Mouse (Mus musculus) forebrain, embryonic 15.5 days (tissue): ENCODE data around the gene Cnot8. TPM values are rescaled to one million over a fixed set of nuclear protein-coding genes. Genes with fewer than 3 reads are reported as not detected.

ENCODE experiments used
- ATAC-seq: fragments of 200-750 bp; cut with Nextera tagmentation; replicated peaks from 2 replicates; pipeline ENCODE4 v1.8.0; 2017; ENCODE audit warnings: mild to moderate bottlenecking, moderate TSS enrichment, moderate library complexity
- H3K27ac ChIP-seq: fragments of 300-500 bp; sonication (generic); replicated peaks from 2 replicates; pipeline ENCODE4 v1.5.1; 2015; ENCODE audit warnings: mild to moderate bottlenecking, inconsistent platforms
- H3K27me3 ChIP-seq: fragments of 300-500 bp; sonication (generic); 2 replicates; pipeline ENCODE4 v1.6.1; 2015; ENCODE audit warnings: inconsistent platforms
- H3K36me3 ChIP-seq: fragments of 300-500 bp; sonication (generic); 2 replicates; pipeline ENCODE4 v1.6.1; 2015; ENCODE audit warnings: mild to moderate bottlenecking, inconsistent platforms
- H3K4me1 ChIP-seq: fragments of 300-500 bp; sonication (generic); 2 replicates; pipeline ENCODE4 v1.6.1; 2015; ENCODE audit warnings: inconsistent platforms
- H3K4me2 ChIP-seq: fragments of 300-500 bp; sonication (generic); replicated peaks from 2 replicates; pipeline ENCODE4 v1.6.1; 2015; ENCODE audit warnings: mild to moderate bottlenecking, inconsistent platforms
- H3K4me3 ChIP-seq: fragments of 300-500 bp; sonication (generic); 2 replicates; pipeline ENCODE4 v1.5.1; 2015; ENCODE audit warnings: mild to moderate bottlenecking, inconsistent platforms
- H3K9ac ChIP-seq: fragments of 300-500 bp; sonication (generic); replicated peaks from 2 replicates; pipeline ENCODE4 v1.6.1; 2015; ENCODE audit warnings: mild to moderate bottlenecking, inconsistent platforms
- H3K9me3 ChIP-seq: fragments of 300-500 bp; sonication (generic); 2 replicates; pipeline ENCODE4 v1.6.1; 2016; ENCODE audit warnings: inconsistent platforms
- WGBS: fragments of 180-500 bp; shearing (Covaris S2); methylation state at CpG from one replicate; pipeline ENCODE4 v1.1.7; 2015; ENCODE audit warnings: mixed read lengths; 5-methylcytosine and 5-hydroxymethylcytosine counted together
- polyA plus RNA-seq: library from polyadenylated mRNA; unstranded; fragments of >200 nt; fragmentation: Nextera tagmentation; extraction: Ambion mirVana; gene quantifications from 2 replicates; pipeline ENCODE4 v1.2.1, GENCODE M21; 2015

The Cnot8 gene
- polyA plus RNA-seq, 1 experiment from 2014 or later = 147 TPM

DNA sequence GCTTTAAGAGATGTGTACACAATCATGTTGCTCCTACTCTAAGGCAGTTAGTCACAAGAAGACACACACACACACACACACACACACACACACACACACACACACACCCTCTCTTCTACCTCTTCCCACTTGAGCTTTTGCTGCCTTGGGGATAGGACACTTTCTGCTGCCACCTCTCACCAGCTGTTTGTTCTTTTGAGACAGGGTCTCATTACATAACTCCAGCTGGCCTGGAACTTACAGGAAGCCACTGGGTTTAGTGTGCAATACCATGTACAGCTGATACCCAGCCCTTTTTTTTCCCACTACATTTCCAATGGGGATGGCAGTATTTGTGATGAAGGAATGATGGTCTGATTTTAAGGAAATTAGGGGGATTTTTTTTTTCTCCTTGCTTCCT lies 31.3 kb downstream of the Cnot8 start:
- H3K4me1 ChIP-seq = no peaks in the 10 kb centered on the region
- H3K4me2 ChIP-seq = no peak overlapping the region
- no peaks in the 10 kb centered on the region for H3K27me3 ChIP-seq
- peaks cover 87% of the 10 kb centered on the region for H3K36me3 ChIP-seq
- no peak overlapping the region for H3K27ac ChIP-seq
- no peak overlapping the region for H3K4me3 ChIP-seq
- H3K9ac ChIP-seq = no peak overlapping the region
- no peak for ATAC-seq
- H3K9me3 ChIP-seq = no peaks in the 10 kb centered on the region

DNA sequence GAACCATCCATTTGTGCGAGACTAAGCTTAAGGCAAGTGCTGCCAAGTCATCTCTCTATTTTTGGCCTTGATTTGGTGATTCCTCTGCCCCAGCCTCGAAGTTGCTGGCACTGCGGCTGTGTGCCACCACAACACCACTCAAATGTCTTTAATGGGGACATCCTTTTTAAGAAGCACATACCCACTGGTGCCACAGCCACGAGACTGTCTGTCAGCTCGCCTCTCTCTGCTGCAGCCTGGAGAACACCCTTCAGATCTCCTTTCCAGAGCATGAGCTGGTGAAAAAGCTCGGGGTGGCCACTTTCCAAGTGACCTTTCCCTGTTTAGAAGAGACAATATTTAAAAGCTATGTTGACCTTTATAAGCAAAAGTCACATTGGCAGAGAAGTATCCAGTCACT lies 32.7 kb downstream of the Cnot8 start:
- WGBS = 94% methylated on average over 6 of the region's 6 CpGs
- no peak for ATAC-seq

GRCm38 (mm10) chr11:58138821-58139220 lies 34.9 kb downstream of the Cnot8 start:
- no peak overlapping the region for H3K27ac ChIP-seq
- no peak overlapping the region for H3K4me2 ChIP-seq
- 91% methylated on average over 11 of the region's 11 CpGs for WGBS
- H3K9ac ChIP-seq = no peak overlapping the region
- ATAC-seq = no peak
- no peak overlapping the region for H3K4me3 ChIP-seq
- H3K9me3 ChIP-seq = no peaks in the 10 kb centered on the region
- peaks cover 71% of the 10 kb centered on the region for H3K36me3 ChIP-seq
- no peaks in the 10 kb centered on the region for H3K4me1 ChIP-seq
- no peaks in the 10 kb centered on the region for H3K27me3 ChIP-seq

More for the DNA sequence above, 32.7 kb downstream of the Cnot8 start:
- H3K4me3 ChIP-seq = no peak overlapping the region
- H3K27me3 ChIP-seq = no peaks in the 10 kb centered on the region
- no peak overlapping the region for H3K9ac ChIP-seq
- H3K27ac ChIP-seq = no peak overlapping the region
- H3K4me2 ChIP-seq = no peak overlapping the region
- peaks cover 88% of the 10 kb centered on the region for H3K36me3 ChIP-seq
- no peaks in the 10 kb centered on the region for H3K9me3 ChIP-seq
- no peaks in the 10 kb centered on the region for H3K4me1 ChIP-seq

GRCm38 (mm10) chr11:58139466-58139865 lies 35.5 kb downstream of the Cnot8 start:
- 97% methylated on average over 3 of the region's 3 CpGs for WGBS
- H3K4me3 ChIP-seq = no peak overlapping the region
- no peak overlapping the region for H3K27ac ChIP-seq
- no peak overlapping the region for H3K4me2 ChIP-seq
- H3K27me3 ChIP-seq = no peaks in the 10 kb centered on the region
- H3K4me1 ChIP-seq = no peaks in the 10 kb centered on the region
- H3K9ac ChIP-seq = no peak overlapping the region
- peaks cover 70% of the 10 kb centered on the region for H3K36me3 ChIP-seq
- ATAC-seq = no peak
- H3K9me3 ChIP-seq = no peaks in the 10 kb centered on the region

DNA sequence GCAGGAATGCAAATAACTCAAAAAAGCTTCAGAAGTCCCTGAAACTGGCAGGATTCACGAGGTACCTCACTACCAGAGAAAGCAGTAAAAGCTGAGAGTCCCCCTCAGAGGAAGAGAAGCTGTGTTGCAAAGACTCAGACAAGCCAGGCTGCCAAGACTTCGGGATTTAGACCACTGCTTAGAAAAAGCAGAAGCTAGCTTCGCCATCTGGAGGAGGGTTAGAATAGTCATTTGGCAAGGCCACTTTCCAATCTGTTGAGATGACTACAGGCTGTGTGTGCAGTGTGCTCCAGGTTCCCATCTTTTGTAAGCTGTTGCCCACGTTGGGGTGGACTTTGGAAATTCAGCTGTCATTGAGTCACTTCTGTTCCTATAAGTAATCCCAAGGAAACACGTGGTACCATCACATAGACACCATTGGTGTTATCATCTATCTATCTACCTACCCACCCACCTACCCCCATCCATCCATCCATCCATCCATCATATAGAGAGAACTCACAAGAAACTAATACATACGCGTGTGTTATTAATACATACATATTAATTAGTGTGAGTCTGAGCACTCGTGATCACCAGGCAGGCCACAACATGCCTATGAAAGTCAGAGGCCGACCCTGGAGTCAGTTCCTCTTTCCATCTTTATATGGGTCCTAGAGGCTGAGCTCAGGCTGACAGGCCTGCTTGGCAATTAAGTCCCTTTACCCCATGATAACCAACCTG lies 39.9 kb downstream of the Cnot8 start:
- Histone ChIP-seq H3K4me1 (no peaks in the 10 kb centered on the region), H3K36me3 (peaks cover 70% of the 10 kb centered on the region), H3K27ac (no peak overlapping the region), H3K9ac (no peak overlapping the region), H3K4me3 (no peak overlapping the region), H3K9me3 (no peaks in the 10 kb centered on the region), H3K27me3 (no peaks in the 10 kb centered on the region), H3K4me2 (no peak overlapping the region)
- no peak for ATAC-seq
- WGBS = 89% methylated on average over 9 of the region's 9 CpGs

DNA sequence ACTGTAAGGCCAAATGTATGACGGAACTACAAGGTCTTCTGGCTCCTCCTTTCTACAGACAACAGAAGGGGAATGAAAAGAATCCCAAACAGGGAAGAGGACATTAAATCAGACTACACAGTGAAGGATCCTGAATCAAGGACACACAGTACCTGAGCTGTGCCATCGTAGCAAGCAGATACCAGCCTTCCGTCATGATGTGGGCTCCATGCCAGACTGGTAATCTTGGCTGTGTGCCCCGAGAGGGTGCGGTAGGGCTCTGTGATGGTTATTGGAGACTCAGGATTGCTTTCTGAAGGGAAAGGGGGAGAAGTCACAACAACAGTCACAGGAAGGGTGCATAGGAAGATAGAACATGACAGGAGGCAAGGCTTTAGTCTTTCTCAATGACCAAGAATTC lies 42.3 kb downstream of the Cnot8 start:
- Histone ChIP-seq H3K4me3 (no peak overlapping the region), H3K27me3 (no peaks in the 10 kb centered on the region), H3K9me3 (no peaks in the 10 kb centered on the region), H3K27ac (no peak overlapping the region), H3K9ac (no peak overlapping the region), H3K4me1 (no peaks in the 10 kb centered on the region), H3K4me2 (no peak overlapping the region), H3K36me3 (peaks cover 58% of the 10 kb centered on the region)
- 53% methylated on average over 5 of the region's 5 CpGs for WGBS
- ATAC-seq = no peak

DNA sequence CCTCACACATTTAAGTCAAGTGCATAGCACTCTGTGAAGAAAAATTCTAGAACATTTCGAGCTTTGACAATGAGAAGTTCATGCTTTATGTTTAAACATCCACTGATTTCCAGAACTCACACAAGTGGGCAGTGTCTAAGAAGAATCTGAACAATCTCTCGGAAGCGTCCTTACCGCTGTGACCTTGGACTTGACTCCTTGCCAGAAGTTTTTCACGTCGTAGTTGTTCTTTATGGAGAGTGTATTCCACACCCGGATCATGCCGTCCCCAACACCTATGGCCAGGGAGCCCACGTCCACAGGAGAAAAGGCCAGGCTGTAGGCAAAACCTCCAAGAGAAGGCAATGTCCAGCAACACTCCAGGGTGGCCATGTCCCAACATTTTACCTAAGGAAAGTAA lies 51.5 kb downstream of the Cnot8 start:
- Histone ChIP-seq H3K4me3 (no peak overlapping the region), H3K9me3 (no peaks in the 10 kb centered on the region), H3K4me1 (no peaks in the 10 kb centered on the region), H3K36me3 (peaks cover 56% of the 10 kb centered on the region), H3K4me2 (no peak overlapping the region), H3K27ac (no peak overlapping the region), H3K9ac (no peak overlapping the region), H3K27me3 (no peaks in the 10 kb centered on the region)
- no peak for ATAC-seq
- 93% methylated on average over 9 of the region's 9 CpGs for WGBS

GRCm38 (mm10) chr11:58156871-58157270 lies 52.9 kb downstream of the Cnot8 start:
- H3K36me3 ChIP-seq = peaks cover 53% of the 10 kb centered on the region
- H3K4me3 ChIP-seq = no peak overlapping the region
- no peaks in the 10 kb centered on the region for H3K27me3 ChIP-seq
- no peak overlapping the region for H3K9ac ChIP-seq
- ATAC-seq = no peak
- no peak overlapping the region for H3K4me2 ChIP-seq
- WGBS = 88% methylated on average over 3 of the region's 3 CpGs
- H3K4me1 ChIP-seq = no peaks in the 10 kb centered on the region
- H3K9me3 ChIP-seq = no peaks in the 10 kb centered on the region
- no peak overlapping the region for H3K27ac ChIP-seq

DNA sequence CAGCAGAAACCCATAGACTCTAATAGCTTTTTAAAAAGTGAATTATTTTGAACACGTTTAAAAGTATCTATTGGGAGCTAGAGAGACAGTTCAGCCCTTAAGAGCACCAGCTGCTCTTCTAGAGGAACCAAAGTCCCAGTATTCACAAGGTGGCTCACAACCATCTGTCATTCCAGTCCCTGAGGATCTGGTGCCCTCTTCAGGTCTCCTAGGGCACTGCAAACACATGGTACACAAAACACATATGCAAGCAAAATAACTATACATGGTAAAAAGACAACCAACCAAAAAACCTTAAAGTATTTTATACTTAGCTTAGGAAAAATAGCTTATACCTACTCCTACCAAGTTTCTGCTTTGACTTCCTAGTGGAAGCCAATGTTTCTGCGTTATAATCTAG lies 61.1 kb downstream of the Cnot8 start:
- ATAC-seq = no peak
- H3K9me3 ChIP-seq = no peaks in the 10 kb centered on the region
- peaks cover 10% of the 10 kb centered on the region for H3K4me1 ChIP-seq
- H3K27ac ChIP-seq = no peak overlapping the region
- no peak overlapping the region for H3K4me3 ChIP-seq
- H3K36me3 ChIP-seq = peaks cover 41% of the 10 kb centered on the region
- no peak overlapping the region for H3K9ac ChIP-seq
- WGBS = 98% methylated on average over 2 of the region's 2 CpGs
- no peaks in the 10 kb centered on the region for H3K27me3 ChIP-seq
- H3K4me2 ChIP-seq = no peak overlapping the region

GRCm38 (mm10) chr11:58167822-58168166 lies 63.8 kb downstream of the Cnot8 start:
- Histone ChIP-seq H3K27me3 (no peaks in the 10 kb centered on the region), H3K27ac (0 out of 2 replicates have a peak overlapping the region, but pooled peaks have one; percentile 9), H3K4me2 (peak overlapping the region; percentile 75), H3K9me3 (no peaks in the 10 kb centered on the region), H3K4me1 (peaks cover 22% of the 10 kb centered on the region), H3K4me3 (peak overlapping the region; percentile 64), H3K9ac (peak overlapping the region; percentile 68), H3K36me3 (peaks cover 31% of the 10 kb centered on the region)
- no peak for ATAC-seq
- WGBS = 0% methylated on average over 8 of the region's 8 CpGs

Other genes starting within 250 kb of the Cnot8 start
- 18.5 and 18.7 TPM in 2 replicates for gene Larp1, start 95.1 kb upstream of the Cnot8 start, polyA plus RNA-seq
- gene Gm12248, start 11.0 kb upstream of the Cnot8 start, polyA plus RNA-seq = not detected in 2 replicates
- gene Gemin5, start 64.4 kb downstream of the Cnot8 start, polyA plus RNA-seq = 12.7 and 15.9 TPM in 2 replicates
- gene Mrpl22, start 67.5 kb downstream of the Cnot8 start, polyA plus RNA-seq = 106 and 107 TPM in 2 replicates
- 1.3 and 1.5 TPM in 2 replicates for gene Igtp, start 95.4 kb downstream of the Cnot8 start, polyA plus RNA-seq
- 0.55 and 0.86 TPM in 2 replicates for gene Irgm2, start 95.5 kb downstream of the Cnot8 start, polyA plus RNA-seq
- not detected in 2 replicates for gene 4930438A08Rik, start 170.6 kb downstream of the Cnot8 start, polyA plus RNA-seq
- 34.0 and 34.3 TPM in 2 replicates for gene Zfp692, start 202.9 kb downstream of the Cnot8 start, polyA plus RNA-seq
- 39.0 and 40.6 TPM in 2 replicates for gene Zfp672, start 226.2 kb downstream of the Cnot8 start, polyA plus RNA-seq
- gene Sh3bp5l, start 226.6 kb downstream of the Cnot8 start, polyA plus RNA-seq = 50.7 and 54.9 TPM in 2 replicates